Mouse (Mus musculus): ENCODE data around the gene Ldhb. TPM values are rescaled to one million over a fixed set of nuclear protein-coding genes. Genes with fewer than 3 reads are reported as not detected.
"Not testable (repeated sequence)": the region's sequence is repeated elsewhere in the genome, so short reads cannot be mapped to it uniquely, and the experiment has no call there.

Ldhb gene
- polyA plus RNA-seq, 1 experiment, result 419 TPM

DNA sequence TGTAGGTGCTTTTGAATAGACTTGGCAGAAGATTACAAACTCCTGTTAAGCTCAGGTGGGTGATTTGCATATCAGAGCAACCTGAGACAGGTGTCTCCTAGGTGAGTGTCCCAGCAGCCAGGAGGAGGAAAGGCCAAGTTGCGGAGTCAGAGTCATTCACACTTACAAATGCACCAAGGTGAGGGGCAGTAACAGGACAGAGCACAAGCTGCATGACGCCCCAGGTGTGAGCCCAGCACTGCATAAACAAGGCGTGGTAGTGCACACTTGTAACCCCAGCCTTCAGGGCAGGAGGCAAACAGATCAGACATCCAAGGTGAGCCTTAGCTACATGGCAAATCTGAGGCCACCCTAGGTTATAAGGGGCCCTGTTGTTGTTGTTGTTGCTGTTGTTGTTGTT lies 5.1 kb upstream of the Ldhb start:
- DNase-seq (ENCODE audit: low read depth), result no peak

- no peak for DNase-seq (ENCODE audit: low read depth)
Observed at GRCm38 (mm10) chr6:142511516-142512135, 3.9 kb upstream of the Ldhb start.

DNA sequence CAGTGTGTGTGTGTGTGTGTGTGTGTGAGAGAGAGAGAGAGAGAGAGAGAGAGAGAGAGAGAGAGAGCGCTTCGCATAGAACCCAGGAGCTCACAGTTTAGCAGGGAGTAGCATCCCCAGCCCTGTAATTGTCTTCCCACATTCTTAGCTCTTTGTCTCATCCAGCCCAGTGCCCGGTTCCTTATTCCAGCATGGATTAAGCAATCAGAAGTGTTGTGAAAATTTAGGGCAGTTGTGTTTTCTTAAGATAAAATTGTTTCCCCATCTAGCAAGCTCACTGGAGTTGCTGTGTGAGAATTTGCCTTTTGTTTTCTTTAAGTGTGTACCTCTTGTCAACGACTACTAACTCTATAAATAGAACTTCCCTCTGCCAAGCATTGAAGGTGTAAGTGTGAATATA lies 906 bp upstream of the Ldhb start:
- no peak for DNase-seq (ENCODE audit: low read depth)

DNA sequence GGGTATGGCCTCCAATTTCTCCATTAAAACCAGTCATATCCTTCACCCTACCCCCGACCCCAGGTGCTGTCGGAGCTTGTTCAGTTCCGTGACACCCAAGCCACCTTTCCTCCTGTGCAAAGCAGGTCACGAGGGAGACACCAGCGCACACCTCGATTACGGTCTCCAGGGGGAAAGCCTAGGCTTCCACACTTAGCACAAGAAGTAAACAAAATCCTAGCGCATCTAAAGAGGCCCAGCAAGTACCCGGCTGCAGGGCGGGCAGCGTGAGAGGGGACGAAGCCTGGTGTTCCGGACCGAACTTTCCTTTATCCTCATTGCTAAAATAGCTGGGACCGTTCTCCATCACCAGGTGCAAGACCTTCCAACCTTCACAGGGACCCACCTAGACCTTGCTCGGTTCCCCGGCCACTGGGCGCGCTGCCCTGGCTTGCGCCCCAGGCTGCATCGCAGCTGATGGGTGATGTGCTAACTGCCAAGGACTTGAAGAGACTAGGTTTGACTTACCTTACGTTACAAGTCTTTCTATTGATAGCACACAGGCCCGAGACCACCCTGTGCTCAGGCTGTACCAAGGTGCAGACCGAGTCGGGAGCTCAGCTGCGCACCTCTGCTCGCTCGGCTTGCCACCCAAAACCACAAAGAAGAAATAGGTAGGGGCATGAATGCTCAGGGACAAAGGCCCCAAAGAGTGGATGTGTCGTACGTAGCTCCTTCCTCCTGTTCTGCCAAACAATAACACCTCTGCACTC lies 548 bp downstream of the Ldhb start:
- DNase-seq (ENCODE audit: low read depth), result no peak

- DNase-seq (ENCODE audit: low read depth), result no peak
Observed at GRCm38 (mm10) chr6:142506338-142507032, 1.3 kb downstream of the Ldhb start.

GRCm38 (mm10) chr6:142503601-142504000 lies 4.2 kb downstream of the Ldhb start:
- DNase-seq (ENCODE audit: low read depth), result no peak

DNA sequence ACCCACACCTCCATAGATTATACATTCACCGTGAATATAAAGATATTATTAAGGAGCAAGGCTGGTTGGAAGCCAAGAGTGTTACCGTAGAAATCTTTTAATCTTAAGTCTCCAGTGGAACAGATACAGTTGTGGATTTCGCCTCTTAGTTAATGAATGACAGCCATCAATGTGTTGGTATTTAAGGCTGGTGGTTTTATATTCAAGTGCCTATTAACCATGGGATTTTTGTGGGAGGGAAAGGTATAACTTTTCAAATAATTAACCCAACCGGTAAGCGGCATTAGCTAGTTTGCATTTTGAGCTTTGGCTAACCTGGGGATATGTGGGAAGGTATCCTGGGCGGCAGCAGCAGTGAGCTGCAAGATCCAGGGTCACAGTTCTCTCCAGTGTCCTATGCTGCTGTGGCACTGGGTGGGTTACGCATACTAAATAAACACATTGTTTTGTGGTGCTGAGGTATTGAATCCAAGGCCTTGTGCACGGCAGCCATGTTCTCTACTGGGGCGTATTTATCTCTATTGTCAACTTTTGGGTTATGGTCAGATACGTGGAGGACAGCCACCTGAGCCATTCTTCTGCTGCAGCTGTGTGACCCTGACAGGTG lies 5.1 kb downstream of the Ldhb start:
- DNase-seq (ENCODE audit: low read depth), result no peak

- DNase-seq (ENCODE audit: low read depth), result not testable (repeated sequence)
Observed at GRCm38 (mm10) chr6:142490114-142490513, 17.6 kb downstream of the Ldhb start.

- DNase-seq (ENCODE audit: low read depth), result no peak
Observed at GRCm38 (mm10) chr6:142487638-142488037, 20.1 kb downstream of the Ldhb start.

DNA sequence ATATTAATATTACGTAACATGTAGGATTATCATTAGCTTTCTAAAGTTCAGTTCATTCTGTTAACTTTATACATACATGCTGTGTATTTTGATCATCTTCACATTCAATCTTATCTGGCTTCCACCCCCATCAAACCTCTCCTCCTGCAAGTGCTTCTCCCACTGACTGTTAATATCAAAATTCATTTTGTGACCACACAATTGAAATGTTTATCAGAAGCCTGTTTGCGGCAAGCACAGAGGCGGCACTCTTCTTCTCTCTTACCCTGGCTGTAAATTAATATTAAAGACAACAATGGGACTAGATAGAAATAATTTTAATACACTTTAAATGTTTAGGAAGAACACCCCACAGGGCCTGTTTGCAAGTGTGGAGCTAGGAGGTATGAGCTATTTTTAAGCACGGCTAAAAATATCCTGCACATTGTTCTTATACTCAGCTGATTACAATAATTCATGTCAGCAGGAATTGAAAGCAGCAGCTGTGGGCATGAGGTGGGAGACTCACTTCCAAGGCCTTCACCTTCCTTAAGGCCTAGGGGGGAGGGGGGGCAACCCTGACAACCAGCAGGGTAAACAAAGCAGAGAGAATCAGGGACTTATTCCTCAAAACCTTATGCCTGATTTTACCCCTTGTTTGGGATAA lies 22.2 kb downstream of the Ldhb start:
- DNase-seq (ENCODE audit: low read depth), result no peak

- no peak for DNase-seq (ENCODE audit: low read depth)
Observed at GRCm38 (mm10) chr6:142477239-142477638, 30.5 kb downstream of the Ldhb start.

DNA sequence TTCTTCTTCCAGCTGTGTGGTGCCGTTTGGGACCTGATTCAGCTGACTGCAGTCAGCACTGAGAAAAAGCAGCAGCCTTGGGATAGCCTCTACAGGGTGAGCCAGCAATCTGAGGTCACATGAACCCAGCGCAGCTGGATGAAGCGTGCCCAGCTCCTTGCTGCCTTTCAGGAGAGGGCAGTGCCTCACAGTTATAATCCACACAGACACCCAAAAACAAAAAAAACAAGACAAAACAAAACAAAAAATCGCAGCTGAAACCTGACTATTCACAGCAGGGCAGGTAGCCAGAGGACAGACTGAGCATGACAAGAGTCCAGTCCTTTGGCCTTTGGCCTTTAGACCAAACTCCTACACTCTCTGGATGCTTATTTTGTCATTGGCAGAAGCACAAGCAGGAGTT lies 35.0 kb downstream of the Ldhb start, which contains the start of gene Gys2:
Gys2 (minus strand) TSS at position 309 of the 403 bp plus-strand sequence.
- no peak for DNase-seq (ENCODE audit: low read depth)

DNA sequence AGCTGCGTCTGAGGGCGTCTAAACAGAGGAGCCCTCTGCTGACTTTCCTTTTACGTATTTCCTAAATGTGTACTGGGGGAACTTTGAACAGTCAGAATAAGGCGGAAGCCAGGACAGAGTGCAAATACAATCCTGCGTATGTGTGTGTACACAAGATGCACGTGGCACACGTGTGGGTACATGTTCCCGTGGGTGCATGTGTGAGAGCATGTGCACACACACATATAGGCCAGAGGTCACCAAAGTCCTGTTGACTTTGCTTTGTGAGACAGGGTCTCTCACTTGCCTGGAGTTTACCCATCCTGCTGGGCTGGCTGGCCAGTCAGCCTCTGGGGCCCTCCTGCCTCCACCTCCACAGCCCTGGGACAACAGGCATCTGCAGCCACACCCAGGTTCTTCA lies 36.6 kb downstream of the Ldhb start:
- no peak for DNase-seq (ENCODE audit: low read depth)

- no peak for DNase-seq (ENCODE audit: low read depth)
Observed at GRCm38 (mm10) chr6:142469602-142470001, 38.2 kb downstream of the Ldhb start.

GRCm38 (mm10) chr6:142462194-142462593 lies 45.6 kb downstream of the Ldhb start:
- no peak for DNase-seq (ENCODE audit: low read depth)

DNA sequence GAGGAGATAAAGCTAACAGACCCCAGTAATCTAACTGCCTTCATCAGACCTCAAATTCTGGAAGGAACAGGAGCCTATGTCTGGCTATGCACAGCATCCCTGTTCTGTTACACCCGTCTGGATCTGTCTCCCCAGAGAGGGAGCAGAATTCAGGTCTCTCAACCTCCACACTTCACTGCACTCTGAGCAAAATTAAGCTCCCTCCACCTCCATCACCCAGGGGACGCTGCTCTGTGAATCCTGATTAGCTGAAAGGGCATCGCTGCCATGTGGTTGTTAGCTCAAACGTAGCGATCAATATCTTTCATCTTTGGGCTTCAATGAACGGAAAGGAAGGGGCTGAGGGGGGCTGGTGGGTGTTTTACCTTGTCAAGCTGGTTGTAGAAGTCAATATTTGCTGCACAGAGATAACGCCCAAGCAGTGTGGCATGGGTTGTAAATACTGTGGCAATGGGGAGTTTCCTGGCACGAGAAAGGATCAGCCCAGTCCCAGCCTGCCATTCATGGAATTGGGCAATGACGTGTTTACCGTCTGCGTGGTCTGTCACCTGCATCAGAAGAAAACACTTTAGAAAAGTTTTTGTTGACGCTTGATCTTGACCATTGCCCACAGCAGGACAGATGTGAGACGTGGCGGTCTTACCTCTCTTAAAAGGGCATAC lies 48.6 kb downstream of the Ldhb start:
- DNase-seq (ENCODE audit: low read depth), result no peak

GRCm38 (mm10) chr6:142458010-142458409 lies 49.7 kb downstream of the Ldhb start:
- no peak for DNase-seq (ENCODE audit: low read depth)

DNA sequence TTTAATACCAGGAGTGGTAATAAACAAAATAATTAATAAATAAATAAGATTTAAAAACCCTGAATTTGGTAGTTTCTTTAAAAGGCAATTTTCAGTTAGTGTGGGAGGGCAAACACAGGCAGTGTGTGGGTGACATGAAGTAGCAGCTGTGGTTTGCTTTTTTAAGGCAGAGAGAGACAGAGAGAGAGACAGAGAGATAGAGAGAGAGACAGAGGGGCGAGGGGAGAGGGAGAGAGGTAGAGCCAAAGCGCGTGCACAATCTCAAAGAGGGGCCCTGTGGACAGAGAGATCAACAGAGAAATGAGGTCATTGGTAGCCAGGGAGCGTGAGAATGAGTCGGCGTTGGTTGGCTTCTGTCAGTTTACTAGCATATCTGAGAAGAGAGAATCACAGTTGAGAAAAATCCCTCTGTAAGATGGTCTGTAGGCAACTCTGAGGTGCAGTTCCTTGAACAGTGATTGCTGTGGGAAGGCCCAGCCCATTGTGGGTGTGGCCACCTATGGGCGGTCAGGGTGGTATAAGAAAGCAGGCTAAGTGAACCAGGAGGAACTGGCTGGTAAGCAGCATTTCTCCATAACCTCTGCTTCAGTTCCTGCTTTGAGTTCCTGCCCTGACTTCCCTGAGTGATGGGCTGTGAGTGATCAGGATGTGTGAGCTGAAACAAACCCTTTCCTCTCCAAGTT lies 52.3 kb downstream of the Ldhb start:
- DNase-seq (ENCODE audit: low read depth), result no peak

- no peak for DNase-seq (ENCODE audit: low read depth)
Observed at GRCm38 (mm10) chr6:142453311-142453710, 54.4 kb downstream of the Ldhb start.

DNA sequence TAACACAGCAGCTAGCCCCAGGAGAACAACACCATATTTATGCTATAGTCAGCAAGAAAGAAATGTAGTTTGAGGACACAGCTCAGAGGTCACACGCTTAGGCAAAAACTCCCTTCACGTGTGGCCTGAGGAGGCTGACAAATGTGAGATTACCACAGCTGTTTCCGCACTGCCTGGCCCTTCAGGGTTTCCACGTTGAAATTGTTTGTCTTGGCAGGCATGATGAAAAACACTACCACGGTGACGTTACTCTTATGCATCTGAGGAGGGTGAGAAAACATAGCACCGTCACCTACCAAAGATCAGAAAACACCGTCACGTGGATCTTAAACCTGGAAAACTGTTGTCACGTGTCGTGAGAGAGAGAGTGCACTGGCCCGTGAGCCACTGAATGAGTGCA lies 56.4 kb downstream of the Ldhb start:
- DNase-seq (ENCODE audit: low read depth), result no peak

Data from gonadal fat pad, adult 2 months (tissue).